ENCODE assay signal across 8 mouse cellular contexts in genomic region chr10:91123281-91123827, GRCm38 (mm10). TPM values are rescaled to one million over a fixed set of nuclear protein-coding genes. Genes with fewer than 3 reads are reported as not detected.
DNase-seq lines count a peak whose midpoint lies in the region; ATAC-seq and TF ChIP-seq lines count a peak whose summit lies in the region.

No protein-coding gene starts in this region.

- H3K36me3 ChIP-seq in C2C12 (ENCODE audit: control insufficient read depth, insufficient read depth), result peaks cover 47% of the 10 kb centered on the region
- H3K36me3 ChIP-seq in MEL (ENCODE audit: control insufficient read depth in 1 of 2, insufficient read depth in 2 of 2, low read length in 2 of 2), result peaks cover 28 to 38% of the 10 kb centered on the region in 2 experiments
- peaks cover 7% of the 10 kb centered on the region for H3K36me3 ChIP-seq in embryonic facial prominence, embryonic 11.5 days (replicated peaks; ENCODE audit: control insufficient read depth, insufficient read depth, low read depth, low read length)
- peaks cover 27% of the 10 kb centered on the region for H3K36me3 ChIP-seq in heart, embryonic 11.5 days (ENCODE audit: control insufficient read depth, insufficient read depth, low read length)

- H3K4me3 ChIP-seq in C2C12 (ENCODE audit: insufficient read depth, poor library complexity, severe bottlenecking), result peak overlapping the region; percentile 98
- H3K4me3 ChIP-seq in MEL (ENCODE audit: control insufficient read depth in 1 of 2, insufficient read depth in 1 of 2, low read depth in 2 of 2, low read length in 2 of 2), result peak overlapping the region; percentile 67 to 81
- H3K4me3 ChIP-seq in embryonic facial prominence, embryonic 11.5 days (ENCODE audit: low read depth, low read length), result peak overlapping the region; percentile 97
- H3K4me3 ChIP-seq in heart, embryonic 11.5 days (ENCODE audit: low read depth, low read length), result peak overlapping the region; percentile 97

- TF ChIP-seq EP300 in MEL (IDR thresholded peaks at IDR 0.05; ENCODE audit: low read depth in 1 of 2, low read length in 2 of 2), result no peak

- H3K9ac ChIP-seq in MEL (ENCODE audit: control insufficient read depth, low read depth, low read length, poor library complexity, severe bottlenecking), result peak overlapping the region; percentile 90
- H3K9ac ChIP-seq in embryonic facial prominence, embryonic 11.5 days (replicated peaks; ENCODE audit: low read length), result peak overlapping the region; percentile 93
- H3K9ac ChIP-seq in heart, embryonic 11.5 days (ENCODE audit: low read depth, low read length), result peak overlapping the region; percentile 95

- H3K27me3 ChIP-seq in C2C12 (ENCODE audit: control insufficient read depth, insufficient read depth, insufficient read length), result no peaks in the 10 kb centered on the region
- no peaks in the 10 kb centered on the region for H3K27me3 ChIP-seq in MEL (ENCODE audit: control insufficient read depth in 1 of 2, insufficient read depth in 2 of 2, low read length in 2 of 2)
- H3K27me3 ChIP-seq in embryonic facial prominence, embryonic 11.5 days (ENCODE audit: control insufficient read depth, insufficient read depth, low read length), result no peaks in the 10 kb centered on the region
- no peaks in the 10 kb centered on the region for H3K27me3 ChIP-seq in heart, embryonic 11.5 days (ENCODE audit: control insufficient read depth, insufficient read depth, low read length)

- peak; percentile 49 for DNase-seq in MEL (ENCODE audit: low read depth, low spot score)
- DNase-seq in embryonic facial prominence, embryonic 11.5 days (ENCODE audit: low spot score), result no peak
- DNase-seq in kidney, postnatal 10 days, result peak; percentile 66
- DNase-seq in lung, postnatal 36 days, result peak; percentile 64
- DNase-seq in skeletal muscle tissue, adult 2 months (ENCODE audit: low read depth, low spot score), result peak; percentile 64
- DNase-seq in cerebellum, adult 9-10 months, result no peak

- TF ChIP-seq CTCF in C2C12 (IDR thresholded peaks at IDR 0.05; ENCODE audit: control insufficient read depth, insufficient read depth, insufficient read length), result no peak
- TF ChIP-seq CTCF in MEL (IDR thresholded peaks at IDR 0.05 in 2 of 3, conservative IDR thresholded peaks at IDR 0.05 in 1 of 3; ENCODE audit: control insufficient read depth in 1 of 3, insufficient read depth in 1 of 3, low read depth in 2 of 3, low read length in 3 of 3, poor library complexity in 1 of 3, severe bottlenecking in 1 of 3), result no peak

- H3K4me2 ChIP-seq in embryonic facial prominence, embryonic 11.5 days (ENCODE audit: low read depth, low read length), result peak overlapping the region; percentile 64
- H3K4me2 ChIP-seq in heart, embryonic 11.5 days, result peak overlapping the region; percentile 85

- TF ChIP-seq POLR2A in MEL (IDR thresholded peaks at IDR 0.05; ENCODE audit: control insufficient read depth in 1 of 2, insufficient read depth in 1 of 2, low read depth in 1 of 2, low read length in 2 of 2, poor library complexity in 1 of 2), result no peak

- TF ChIP-seq RAD21 in MEL (IDR thresholded peaks at IDR 0.05; ENCODE audit: low read depth, low read length), result no peak

- H3K27ac ChIP-seq in MEL (ENCODE audit: control insufficient read depth, low read depth, low read length), result peak overlapping the region; percentile 43
- H3K27ac ChIP-seq in embryonic facial prominence, embryonic 11.5 days (replicated peaks; ENCODE audit: low read depth, low read length), result peak overlapping the region; percentile 59; the same call in 1 of the 2 replicates
- H3K27ac ChIP-seq in heart, embryonic 11.5 days (ENCODE audit: low read depth, low read length), result peak overlapping the region; percentile 96

- peak; percentile 57 for ATAC-seq in embryonic facial prominence, embryonic 11.5 days (replicated peaks; ENCODE audit: insufficient number of reproducible peaks, low FRiP score, low TSS enrichment, low read depth)
- ATAC-seq in heart, embryonic 11.5 days (replicated peaks; ENCODE audit: insufficient number of reproducible peaks, low FRiP score, low TSS enrichment), result peak; percentile 49

- H3K4me1 ChIP-seq in MEL (ENCODE audit: control insufficient read depth in 1 of 2, insufficient read depth in 2 of 2, low read length in 2 of 2), result peaks cover 12 to 17% of the 10 kb centered on the region in 2 experiments
- no peaks in the 10 kb centered on the region for H3K4me1 ChIP-seq in embryonic facial prominence, embryonic 11.5 days (ENCODE audit: control insufficient read depth, insufficient read depth, low read length)
- H3K4me1 ChIP-seq in heart, embryonic 11.5 days (ENCODE audit: control insufficient read depth, insufficient read depth, low read length), result peaks cover 23% of the 10 kb centered on the region

- under 1% methylated on average over 44 of the region's 44 CpGs for WGBS in embryonic facial prominence, embryonic 11.5 days
- WGBS in heart, embryonic 11.5 days (ENCODE audit: insufficient replicate concordance), result under 1% methylated on average over 34 of the region's 44 CpGs

- H3K79me2 ChIP-seq in C2C12 (ENCODE audit: control insufficient read depth, insufficient read depth) (peaks cover 54% of the 10 kb centered on the region), MEL (ENCODE audit: control insufficient read depth, insufficient read depth, low read length, poor library complexity) (peaks cover 22% of the 10 kb centered on the region)

- peaks cover 47% of the 10 kb centered on the region for H3K79me3 ChIP-seq in C2C12 (ENCODE audit: low read depth)

- H3K9me3 ChIP-seq in MEL (replicated peaks; ENCODE audit: insufficient read depth, low read length), result no peaks in the 10 kb centered on the region
- no peaks in the 10 kb centered on the region for H3K9me3 ChIP-seq in embryonic facial prominence, embryonic 11.5 days (replicated peaks; ENCODE audit: control insufficient read depth, low read length)
- H3K9me3 ChIP-seq in heart, embryonic 11.5 days (replicated peaks; ENCODE audit: control insufficient read depth, low read length), result no peaks in the 10 kb centered on the region

- H3ac ChIP-seq in C2C12 (ENCODE audit: control insufficient read depth, insufficient read length, low read depth), result peak overlapping the region; percentile 98

TF ChIP-seq in C2C12, 6 proteins besides CTCF, POLR2A, EP300 and RAD21:
- TF ChIP-seq CEBPB (IDR thresholded peaks at IDR 0.05; ENCODE audit: low read depth) (no peak), MYOD1 (IDR thresholded peaks at IDR 0.05; ENCODE audit: control insufficient read depth, insufficient read length, low read depth) (no peak), MYOG (IDR thresholded peaks at IDR 0.05; ENCODE audit: control insufficient read depth, extremely low read depth, insufficient read length) (no peak), MAX (IDR thresholded peaks at IDR 0.05) (no peak), FOSL1 (IDR thresholded peaks at IDR 0.05; ENCODE audit: insufficient read depth, low read length, poor library complexity, severe bottlenecking) (no peak), USF1 (IDR thresholded peaks at IDR 0.05; ENCODE audit: low read depth) (no peak)

TF ChIP-seq in MEL, 35 proteins besides CTCF, POLR2A, EP300 and RAD21:
- TF ChIP-seq CHD1 (IDR thresholded peaks at IDR 0.05; ENCODE audit: low read depth, low read length), result 0 out of 2 replicates have a peak, but pooled peaks have one; percentile 4
- TF ChIP-seq JUND (IDR thresholded peaks at IDR 0.05; ENCODE audit: low read depth, low read length), result no peak
- TF ChIP-seq TBP (IDR thresholded peaks at IDR 0.05; ENCODE audit: low read depth, low read length), result no peak

RNA-seq across cellular contexts. Expression of gene Slc25a3, which starts 0.5 kb away (rescaled TPM):
- polyA plus RNA-seq in C2C12 (2012; fragmentation: generic; extraction: Trizol) (722 TPM), MEL (2012; ENCODE audit: insufficient read depth in 1 of 2, insufficient read length in 2 of 2, low read depth in 1 of 2, low replicate concordance in 2 of 2, missing spikeins in 1 of 2) (100 to 1,000 TPM; 368 to 868 TPM)
- 497 and 556 TPM in 2 replicates for total RNA-seq in MEL (2012; rRNA removed)
- polyA plus RNA-seq in embryonic facial prominence, embryonic 11.5 days (2014; fragmentation: Nextera tagmentation; extraction: Ambion mirVana), result 421 and 443 TPM in 2 replicates
- 838 and 861 TPM in 2 replicates for polyA plus RNA-seq in heart, embryonic 11.5 days (2014; fragmentation: Nextera tagmentation; extraction: Ambion mirVana)

RNA-seq across cellular contexts. Expression of gene Ikbip, which starts 40.6 kb away (rescaled TPM):
- polyA plus RNA-seq in C2C12 (2012; fragmentation: generic; extraction: Trizol) (12.3 TPM), MEL (2012; ENCODE audit: insufficient read depth in 1 of 2, insufficient read length in 2 of 2, low read depth in 1 of 2, low replicate concordance in 2 of 2, missing spikeins in 1 of 2) (1 to 10 TPM in 1 of 2 experiments, not detected in 1; 9.9 TPM)
- 11.0 and 12.3 TPM in 2 replicates for total RNA-seq in MEL (2012; rRNA removed)
- polyA plus RNA-seq in embryonic facial prominence, embryonic 11.5 days (2014; fragmentation: Nextera tagmentation; extraction: Ambion mirVana), result 29.4 and 31.1 TPM in 2 replicates
- polyA plus RNA-seq in heart, embryonic 11.5 days (2014; fragmentation: Nextera tagmentation; extraction: Ambion mirVana), result 46.1 and 48.2 TPM in 2 replicates

RNA-seq across cellular contexts. Expression of gene Apaf1, which starts 40.8 kb away (rescaled TPM):
- polyA plus RNA-seq in C2C12 (2012; fragmentation: generic; extraction: Trizol) (5.9 TPM), MEL (2012; ENCODE audit: insufficient read depth in 1 of 2, insufficient read length in 2 of 2, low read depth in 1 of 2, low replicate concordance in 2 of 2, missing spikeins in 1 of 2) (10 to 100 TPM in 1 of 2 experiments, not detected in 1; 14.3 TPM)
- total RNA-seq in MEL (2012; rRNA removed), result 12.8 and 16.7 TPM in 2 replicates
- 26.2 and 32.1 TPM in 2 replicates for polyA plus RNA-seq in embryonic facial prominence, embryonic 11.5 days (2014; fragmentation: Nextera tagmentation; extraction: Ambion mirVana)
- 17.3 and 19.3 TPM in 2 replicates for polyA plus RNA-seq in heart, embryonic 11.5 days (2014; fragmentation: Nextera tagmentation; extraction: Ambion mirVana)

RNA-seq across cellular contexts. Expression of gene Tmpo, which starts 57.8 kb away (rescaled TPM):
- polyA plus RNA-seq in C2C12 (2012; fragmentation: generic; extraction: Trizol) (113 TPM), MEL (2012; ENCODE audit: insufficient read depth in 1 of 2, insufficient read length in 2 of 2, low read depth in 1 of 2, low replicate concordance in 2 of 2, missing spikeins in 1 of 2) (100 to 1,000 TPM; 215 to 219 TPM)
- total RNA-seq in MEL (2012; rRNA removed), result 211 and 225 TPM in 2 replicates
- polyA plus RNA-seq in embryonic facial prominence, embryonic 11.5 days (2014; fragmentation: Nextera tagmentation; extraction: Ambion mirVana), result 343 and 401 TPM in 2 replicates
- 162 and 170 TPM in 2 replicates for polyA plus RNA-seq in heart, embryonic 11.5 days (2014; fragmentation: Nextera tagmentation; extraction: Ambion mirVana)

Comparison
In these comparisons a context has a peak if more than half of its experiments do, and no peak if none do; other contexts are left out.
1. DNase-seq: peak in MEL (single experiment), kidney, postnatal 10 days (single experiment), lung, postnatal 36 days (single experiment) and skeletal muscle tissue, adult 2 months (single experiment); none in embryonic facial prominence, embryonic 11.5 days (single experiment) and cerebellum, adult 9-10 months (single experiment).
2. H3K27ac ChIP-seq: peak in every context shown above with its lines; median percentile 96 in heart, embryonic 11.5 days; 59 in embryonic facial prominence, embryonic 11.5 days; 43 in MEL.
3. Peak in every context shown above with its lines, with median percentiles within 50 percentile points of each other: H3K4me3 ChIP-seq and H3K9ac ChIP-seq.